Mouse (Mus musculus) kidney, embryonic 16.5 days (tissue): ENCODE results near the gene Tmem121. TPM values are rescaled to one million over a fixed set of nuclear protein-coding genes. Genes with fewer than 3 reads are reported as not detected.
"Not testable (repeated sequence)": the region's sequence is repeated elsewhere in the genome, so short reads cannot be mapped to it uniquely, and the experiment has no call there.

Experiments
- ATAC-seq: fragments of 200-750 bp; cut with Nextera tagmentation; 2 replicates; pipeline ENCODE4 v1.8.0; 2017; ENCODE audit warnings: moderate TSS enrichment; ENCODE audit not compliant: low FRiP score, low TSS enrichment
- H3K27ac ChIP-seq: fragments of 300-500 bp; sonication (generic); 2 replicates; pipeline ENCODE4 v1.5.1; 2014; ENCODE audit warnings: low read length
- H3K27me3 ChIP-seq: fragments of 300-500 bp; sonication (generic); 2 replicates; pipeline ENCODE4 v1.6.1; 2014; ENCODE audit warnings: low read length, control low read depth, mixed read lengths; ENCODE audit not compliant: insufficient read depth
- H3K36me3 ChIP-seq: fragments of 300-500 bp; sonication (generic); 2 replicates; pipeline ENCODE4 v1.6.1; 2014; ENCODE audit warnings: low read length, control low read depth, mixed read lengths; ENCODE audit not compliant: insufficient read depth
- H3K4me1 ChIP-seq: fragments of 300-500 bp; sonication (generic); 2 replicates; pipeline ENCODE4 v1.6.1; 2014; ENCODE audit warnings: low read length, control low read depth, mixed read lengths; ENCODE audit not compliant: insufficient read depth
- H3K4me2 ChIP-seq: fragments of 300-500 bp; sonication (generic); replicated peaks from 2 replicates; pipeline ENCODE4 v1.6.1; 2014; ENCODE audit warnings: low read depth, low read length
- H3K4me3 ChIP-seq: fragments of 300-500 bp; sonication (generic); 2 replicates; pipeline ENCODE4 v1.5.1; 2014; ENCODE audit warnings: mild to moderate bottlenecking, low read length
- H3K9ac ChIP-seq: fragments of 300-500 bp; sonication (generic); replicated peaks from 2 replicates; pipeline ENCODE4 v1.6.1; 2014; ENCODE audit warnings: low read length
- H3K9me3 ChIP-seq: fragments of 300-500 bp; sonication (generic); 2 replicates; pipeline ENCODE4 v1.6.1; 2016; ENCODE audit warnings: low read length, control low read depth
- WGBS: fragments of 180-500 bp; shearing (Covaris S2); extraction: QIAGEN DNeasy Blood & Tissue Kit; methylation state at CpG from one replicate; pipeline ENCODE4 v1.1.7; 2014; 5-methylcytosine and 5-hydroxymethylcytosine counted together
- polyA plus RNA-seq: library from polyadenylated mRNA; unstranded; fragments of >200 nt; fragmentation: Nextera tagmentation; extraction: Ambion mirVana; gene quantifications from 2 replicates; pipeline ENCODE4 v1.2.1, GENCODE M21; 2015

The Tmem121 gene
- polyA plus RNA-seq, 1 experiment from 2014 or later: 10.9 TPM

DNA sequence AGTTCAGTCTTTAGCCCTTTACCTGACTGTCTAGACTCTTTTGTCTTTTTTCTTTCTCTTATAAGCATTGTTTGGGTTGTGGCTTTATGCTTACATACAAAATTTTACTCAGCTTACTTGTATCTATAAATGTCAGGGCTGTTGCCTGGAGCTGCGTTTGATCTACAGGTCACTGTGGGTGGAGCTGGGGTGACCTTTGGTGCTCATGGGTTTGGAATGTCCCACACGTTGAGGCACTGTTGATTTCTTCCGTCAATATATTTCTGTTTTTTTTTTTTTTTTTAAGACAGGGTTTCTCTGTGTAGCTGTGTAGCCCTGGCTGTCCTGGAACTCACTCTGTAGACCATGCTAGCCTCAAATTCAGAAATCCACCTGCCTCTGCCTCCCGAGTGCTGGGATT lies 4.7 kb upstream of the Tmem121 start:
- no peaks in the 10 kb centered on the region for H3K36me3 ChIP-seq
- no peak overlapping the region for H3K27ac ChIP-seq
- H3K27me3 ChIP-seq: no peaks in the 10 kb centered on the region
- H3K9me3 ChIP-seq: no peaks in the 10 kb centered on the region
- no peak overlapping the region for H3K4me3 ChIP-seq
- peaks cover 8% of the 10 kb centered on the region for H3K4me1 ChIP-seq
- no peak for ATAC-seq
- 58% methylated on average over 4 of the region's 4 CpGs for WGBS
- H3K4me2 ChIP-seq: no peak overlapping the region
- no peak overlapping the region for H3K9ac ChIP-seq

DNA sequence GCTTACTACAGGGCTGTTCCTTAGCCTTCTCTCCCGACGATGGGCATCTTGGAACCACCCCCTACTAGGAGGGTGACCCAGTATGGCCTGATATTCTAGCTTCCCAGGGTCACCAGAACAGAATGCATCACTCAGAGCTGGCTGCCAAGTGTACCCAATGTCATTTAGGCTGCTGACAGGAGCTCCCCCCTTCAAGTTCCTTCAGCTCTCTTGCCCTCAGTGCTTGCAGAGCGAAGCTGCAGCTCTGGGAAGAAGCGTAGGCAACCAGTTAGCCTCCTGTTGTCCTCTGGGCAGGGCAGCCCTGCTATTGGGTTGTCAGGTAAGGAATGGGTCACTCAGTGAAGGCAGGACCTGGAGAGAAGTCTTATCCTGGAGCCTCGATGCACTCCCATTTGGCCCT lies 785 bp upstream of the Tmem121 start:
- no peak overlapping the region; the same call in 1 of the 2 replicates for H3K4me3 ChIP-seq
- H3K4me2 ChIP-seq: peak overlapping the region; percentile 91; the same call in 1 of the 2 replicates
- H3K27ac ChIP-seq: no peak overlapping the region
- H3K36me3 ChIP-seq: 0 out of 2 replicates have a peak, but pooled peaks cover 6% of the 10 kb centered on the region
- 57% methylated on average over 5 of the region's 5 CpGs for WGBS
- H3K4me1 ChIP-seq: peaks cover 22% of the 10 kb centered on the region
- no peak overlapping the region for H3K9ac ChIP-seq
- H3K9me3 ChIP-seq: no peaks in the 10 kb centered on the region
- peaks cover 11% of the 10 kb centered on the region for H3K27me3 ChIP-seq
- ATAC-seq: no peak

DNA sequence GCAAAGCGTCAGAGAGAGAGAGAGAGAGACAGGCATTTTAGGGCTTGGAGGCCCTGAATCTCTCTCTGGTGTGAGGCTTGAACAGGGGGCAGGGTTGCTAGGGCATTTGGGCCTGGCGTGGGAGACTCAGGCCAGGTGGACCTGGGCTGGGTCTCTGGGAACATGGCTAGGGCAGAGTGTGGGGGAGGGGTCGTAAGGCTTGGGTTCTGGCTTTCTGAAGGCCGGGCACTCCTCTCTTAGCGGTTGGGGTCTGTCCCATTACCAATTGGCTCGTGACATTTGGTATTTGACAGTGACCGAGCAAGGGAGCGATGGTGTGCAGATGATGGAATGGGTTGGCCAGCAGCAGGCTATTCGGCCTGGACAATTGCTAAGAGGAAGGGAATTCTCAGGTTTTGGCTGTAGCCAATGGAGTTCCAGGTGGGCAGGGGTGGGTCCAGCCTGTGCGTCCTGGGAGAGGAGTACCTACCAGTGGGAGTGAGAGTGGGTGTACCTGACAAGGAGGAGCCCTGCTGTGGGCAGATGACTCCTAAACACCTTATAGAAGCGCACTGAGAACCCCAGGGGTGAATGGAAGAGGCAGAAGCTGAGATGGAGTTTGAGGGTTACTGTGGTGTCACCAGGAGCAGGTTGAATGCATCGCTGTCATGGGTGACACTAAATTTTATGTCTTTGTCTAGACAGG lies 738 bp downstream of the Tmem121 start:
- Histone ChIP-seq H3K4me3 (peak overlapping the region; percentile 66), H3K27ac (no peak overlapping the region), H3K36me3 (0 out of 2 replicates have a peak, but pooled peaks cover 11% of the 10 kb centered on the region), H3K4me1 (peaks cover 22% of the 10 kb centered on the region), H3K27me3 (peaks cover 11% of the 10 kb centered on the region), H3K4me2 (peak overlapping the region; percentile 91), H3K9ac (peak overlapping the region; percentile 63), H3K9me3 (no peaks in the 10 kb centered on the region)
- no peak for ATAC-seq
- WGBS: 36% methylated on average over 12 of the region's 12 CpGs

DNA sequence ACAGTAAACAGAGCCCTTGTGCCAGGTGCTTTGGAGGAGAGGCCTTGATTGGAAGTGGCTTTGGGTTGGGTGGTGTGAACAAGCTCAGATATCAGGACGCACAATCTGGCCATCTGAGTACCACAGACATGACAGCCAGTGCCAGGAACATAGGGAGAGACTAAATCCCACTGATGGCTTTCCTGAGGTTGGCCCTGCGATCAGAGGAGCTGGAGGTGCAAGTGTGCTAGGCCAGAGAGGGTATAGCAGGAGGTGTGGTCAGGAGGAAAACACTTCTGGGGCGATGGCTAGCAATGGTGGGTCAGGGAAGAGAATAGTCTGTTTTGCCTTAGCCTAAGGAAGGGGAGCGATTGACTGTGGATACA lies 1.3 kb downstream of the Tmem121 start:
- no peaks in the 10 kb centered on the region for H3K9me3 ChIP-seq
- H3K27ac ChIP-seq: no peak overlapping the region
- peaks cover 22% of the 10 kb centered on the region for H3K4me1 ChIP-seq
- WGBS: 55% methylated on average over 4 of the region's 4 CpGs
- H3K36me3 ChIP-seq: 0 out of 2 replicates have a peak, but pooled peaks cover 11% of the 10 kb centered on the region
- H3K9ac ChIP-seq: peak overlapping the region; percentile 48; the same call in 1 of the 2 replicates
- H3K4me2 ChIP-seq: peak overlapping the region; percentile 83
- H3K4me3 ChIP-seq: peak overlapping the region; percentile 46
- peaks cover 11% of the 10 kb centered on the region for H3K27me3 ChIP-seq
- no peak for ATAC-seq

DNA sequence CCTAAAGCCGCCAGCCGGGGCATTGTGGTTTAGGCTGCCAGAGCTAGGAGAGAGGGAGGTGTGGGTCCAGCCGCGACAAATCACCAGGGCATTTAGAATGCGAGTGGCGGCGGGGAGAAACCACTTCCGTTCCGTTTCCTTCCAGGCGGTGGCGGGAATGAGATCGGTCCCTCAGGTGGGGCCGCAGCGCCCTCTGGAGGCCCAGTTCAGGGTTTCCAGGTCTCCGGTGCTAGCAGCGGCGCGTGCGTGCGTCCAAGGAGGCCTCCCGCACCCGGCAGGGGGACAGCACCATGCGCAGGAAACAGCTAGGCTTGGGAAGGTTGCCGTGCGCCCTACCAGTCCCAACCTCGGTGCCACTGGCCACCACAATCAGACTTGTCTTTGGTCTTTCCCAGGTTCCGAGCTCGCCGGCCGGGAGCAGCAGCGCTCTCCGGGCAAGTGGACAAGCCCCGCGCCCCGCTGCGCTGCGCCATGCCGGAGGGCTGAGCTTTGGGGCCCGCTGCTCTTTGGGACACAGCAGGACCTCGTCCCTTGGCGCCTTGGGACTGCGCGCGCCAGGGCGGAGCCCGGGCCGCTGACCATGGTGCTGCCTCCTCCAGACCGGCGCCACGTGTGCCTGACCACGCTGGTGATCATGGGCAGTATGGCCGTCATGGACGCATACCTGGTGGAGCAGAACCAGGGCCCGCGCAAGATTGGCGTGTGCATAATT lies 2.0 kb downstream of the Tmem121 start:
- Histone ChIP-seq H3K27me3 (peaks cover 11% of the 10 kb centered on the region), H3K4me3 (peak overlapping the region; percentile 46), H3K27ac (no peak overlapping the region), H3K9me3 (no peaks in the 10 kb centered on the region), H3K4me1 (peaks cover 22% of the 10 kb centered on the region), H3K36me3 (0 out of 2 replicates have a peak, but pooled peaks cover 11% of the 10 kb centered on the region), H3K4me2 (peak overlapping the region; percentile 83), H3K9ac (peak overlapping the region; percentile 48)
- peak; percentile 77 for ATAC-seq
- WGBS: 3% methylated on average over 56 of the region's 56 CpGs

DNA sequence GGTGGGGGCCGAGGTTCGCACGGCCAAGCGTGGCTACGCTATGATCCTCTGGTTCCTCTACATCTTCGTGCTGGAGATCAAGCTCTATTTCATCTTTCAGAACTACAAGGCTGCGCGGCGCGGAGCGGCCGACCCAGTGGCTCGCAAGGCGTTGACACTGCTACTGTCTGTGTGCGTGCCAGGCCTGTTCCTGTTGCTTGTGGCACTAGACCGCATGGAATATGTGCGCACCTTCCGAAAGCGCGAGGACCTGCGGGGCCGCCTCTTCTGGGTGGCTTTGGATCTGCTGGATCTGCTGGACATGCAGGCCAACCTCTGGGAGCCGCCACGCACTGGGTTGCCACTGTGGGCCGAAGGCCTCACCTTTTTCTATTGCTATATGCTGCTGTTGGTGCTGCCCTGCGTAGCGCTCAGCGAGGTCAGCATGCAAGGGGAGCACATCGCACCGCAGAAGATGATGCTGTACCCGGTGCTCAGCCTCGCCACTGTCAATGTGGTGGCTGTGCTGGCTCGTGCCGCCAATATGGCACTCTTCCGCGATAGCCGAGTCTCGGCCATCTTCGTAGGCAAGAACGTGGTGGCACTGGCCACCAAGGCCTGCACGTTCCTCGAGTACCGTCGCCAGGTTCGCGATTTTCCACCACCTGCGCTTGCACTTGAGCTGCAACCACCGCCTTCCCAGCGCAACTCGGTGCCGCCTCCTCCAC lies 2.8 kb downstream of the Tmem121 start:
- Histone ChIP-seq H3K27ac (no peak overlapping the region), H3K9me3 (no peaks in the 10 kb centered on the region), H3K9ac (no peak overlapping the region), H3K4me1 (peaks cover 22% of the 10 kb centered on the region), H3K27me3 (peaks cover 11% of the 10 kb centered on the region), H3K4me3 (peak overlapping the region; percentile 46), H3K4me2 (peak overlapping the region; percentile 83), H3K36me3 (0 out of 2 replicates have a peak, but pooled peaks cover 11% of the 10 kb centered on the region)
- 91% methylated on average over 51 of the region's 51 CpGs for WGBS
- no peak for ATAC-seq

GRCm38 (mm10) chr12:113193423-113193822 lies 7.7 kb downstream of the Tmem121 start:
- Histone ChIP-seq H3K27me3 (no peaks in the 10 kb centered on the region), H3K9me3 (no peaks in the 10 kb centered on the region), H3K4me3 (no peak overlapping the region), H3K27ac (no peak overlapping the region), H3K9ac (no peak overlapping the region), H3K4me1 (no peaks in the 10 kb centered on the region), H3K4me2 (no peak overlapping the region), H3K36me3 (0 out of 2 replicates have a peak, but pooled peaks cover 10% of the 10 kb centered on the region)
- 46% methylated on average over 2 of the region's 2 CpGs for WGBS
- ATAC-seq: no peak

- not testable (repeated sequence) for H3K27me3 ChIP-seq, H3K4me3 ChIP-seq, H3K9ac ChIP-seq, H3K9me3 ChIP-seq, H3K27ac ChIP-seq, ATAC-seq, H3K36me3 ChIP-seq, H3K4me2 ChIP-seq, H3K4me1 ChIP-seq
- WGBS: 94% methylated on average over 3 of the region's 6 CpGs
These were observed 13.4 kb downstream of the Tmem121 start for GRCm38 (mm10) chr12:113199132-113199531.

DNA sequence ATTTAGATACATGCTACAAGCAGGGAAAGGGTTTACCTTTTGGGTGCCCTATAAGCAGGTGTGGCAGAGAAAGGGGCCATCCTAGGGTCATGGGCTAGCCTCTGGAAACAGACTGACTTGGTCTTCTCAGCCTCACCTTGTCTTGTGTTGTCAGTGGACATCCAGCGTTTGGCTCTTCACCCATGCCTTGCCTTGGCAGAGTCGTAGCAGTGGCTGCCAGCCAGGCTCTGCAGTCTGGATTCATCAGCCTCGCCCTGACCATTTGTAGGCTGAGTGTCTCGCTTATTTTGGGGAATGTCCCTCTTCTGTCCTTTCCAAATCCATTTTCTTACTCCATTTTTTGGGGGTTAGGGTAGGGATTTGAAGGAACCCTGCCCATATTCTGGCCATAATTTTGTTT lies 15.6 kb downstream of the Tmem121 start:
- H3K4me1 ChIP-seq: no peaks in the 10 kb centered on the region
- 94% methylated on average over 4 of the region's 4 CpGs for WGBS
- H3K4me3 ChIP-seq: no peak overlapping the region
- peaks cover 5% of the 10 kb centered on the region; the same call in 1 of the 2 replicates for H3K9me3 ChIP-seq
- H3K27me3 ChIP-seq: no peaks in the 10 kb centered on the region
- no peaks in the 10 kb centered on the region for H3K36me3 ChIP-seq
- no peak overlapping the region for H3K4me2 ChIP-seq
- ATAC-seq: no peak
- H3K27ac ChIP-seq: no peak overlapping the region
- no peak overlapping the region for H3K9ac ChIP-seq
